Mouse (Mus musculus): ENCODE results near the gene Dolpp1.

Gene Dolpp1

DNA sequence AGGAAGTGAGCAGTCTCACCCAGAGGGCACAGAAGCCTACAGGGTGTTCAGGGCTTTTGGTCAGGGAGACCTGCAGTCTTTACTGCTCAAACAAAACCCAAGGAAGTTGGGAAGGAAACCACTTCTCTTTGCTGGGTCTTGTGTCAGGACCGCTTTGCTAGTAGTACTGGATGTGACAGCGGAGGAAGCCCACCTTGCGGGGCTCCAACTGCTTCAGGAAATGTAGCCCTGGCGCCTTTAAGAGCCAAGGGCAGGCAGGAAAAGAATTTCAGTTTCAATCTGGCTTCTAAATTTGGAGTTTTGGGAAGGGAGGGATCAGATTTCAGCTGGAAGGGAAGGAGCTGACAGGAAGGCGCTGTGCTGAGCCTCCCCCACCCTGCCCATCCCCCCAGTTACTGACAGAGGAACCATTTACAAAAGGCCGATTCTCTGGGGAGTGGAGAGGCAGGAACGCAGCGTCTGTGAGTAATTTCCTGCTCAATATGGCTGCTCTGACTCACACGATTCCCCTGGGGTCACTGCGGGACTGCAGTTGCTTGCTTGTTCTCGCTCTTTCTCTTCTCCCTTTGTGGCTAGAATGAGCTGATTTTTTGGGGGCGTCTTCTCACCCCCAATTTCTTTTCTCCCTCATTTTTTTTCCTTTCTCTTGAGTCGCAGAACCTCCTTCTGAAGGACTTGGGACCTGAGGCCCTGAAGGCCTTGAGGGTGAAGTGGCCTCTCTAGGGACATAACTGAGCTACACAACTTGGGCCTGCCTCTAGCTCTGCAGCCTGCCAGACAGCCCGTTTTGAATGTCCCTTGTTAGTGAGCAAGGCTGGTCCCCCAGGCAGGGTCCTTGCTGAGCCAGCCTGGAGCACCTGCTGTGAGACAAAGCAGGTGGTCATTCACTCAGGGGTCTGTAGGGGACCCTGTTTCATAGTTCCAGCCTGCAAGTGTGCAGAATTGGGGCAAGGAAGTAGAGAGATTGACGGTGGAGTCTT, 49.8 kb downstream of the Dolpp1 start:
- peak; percentile 98 for DNase-seq (ENCODE audit: low spot score)

GRCm38 (mm10) chr2:30442498-30442890, 50.4 kb downstream of the Dolpp1 start:
- no peak for DNase-seq (ENCODE audit: low spot score)

GRCm38 (mm10) chr2:30443281-30443680, 51.2 kb downstream of the Dolpp1 start:
- no peak for DNase-seq (ENCODE audit: low spot score)

GRCm38 (mm10) chr2:30444006-30444405, 52.0 kb downstream of the Dolpp1 start:
- no peak for DNase-seq (ENCODE audit: low spot score)

DNA sequence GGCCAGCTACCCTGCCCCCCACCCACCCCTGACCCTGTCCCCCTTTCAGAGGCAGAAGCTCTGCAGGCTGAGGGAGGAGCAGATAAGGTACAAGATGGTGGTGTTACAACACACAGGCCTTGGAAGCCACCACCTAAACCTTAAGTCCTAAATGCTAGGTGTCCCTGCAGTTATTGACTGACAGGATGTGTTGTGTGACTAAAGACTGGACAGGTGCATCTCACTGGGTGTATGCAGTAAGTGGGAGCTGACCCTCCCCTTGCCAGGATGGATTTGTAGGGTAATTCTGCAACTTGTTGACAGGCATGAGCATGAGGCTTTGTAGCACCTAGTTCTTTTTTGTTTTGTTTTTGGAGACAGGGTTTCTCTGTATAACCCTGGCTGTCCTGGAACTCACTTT, 52.4 kb downstream of the Dolpp1 start:
- no peak for DNase-seq (ENCODE audit: low spot score)

GRCm38 (mm10) chr2:30445312-30445711, 53.3 kb downstream of the Dolpp1 start:
- DNase-seq (ENCODE audit: low spot score): no peak

- no peak for DNase-seq (ENCODE audit: low spot score)
Measured at GRCm38 (mm10) chr2:30446891-30447826, 55.1 kb downstream of the Dolpp1 start.

GRCm38 (mm10) chr2:30448371-30448770, 56.3 kb downstream of the Dolpp1 start:
- DNase-seq (ENCODE audit: low spot score): no peak
